Mouse (Mus musculus) kidney, postnatal 4 days (tissue): ENCODE data around the gene Morn4.
"Not testable (repeated sequence)": the region's sequence is repeated elsewhere in the genome, so short reads cannot be mapped to it uniquely, and the experiment has no call there.

Experiments used
- DNase-seq, 2 experiments: peaks; one replicate each; pipeline ENCODE4 v3.0.0; 2021; ENCODE audit warnings: mixed read lengths in 2 of 2

Gene Morn4

GRCm38 (mm10) chr19:42081613-42082012 lies 4.5 kb downstream of the Morn4 start:
- DNase-seq, result not testable (repeated sequence)

- peak in 1 of 2 experiments; percentile 29 for DNase-seq
Measured at GRCm38 (mm10) chr19:42080469-42080868, 5.7 kb downstream of the Morn4 start.

- DNase-seq, result no peak
Measured at GRCm38 (mm10) chr19:42079950-42080349, 6.2 kb downstream of the Morn4 start.

- no peak for DNase-seq
Measured at GRCm38 (mm10) chr19:42079006-42079405, 7.2 kb downstream of the Morn4 start.

GRCm38 (mm10) chr19:42078566-42078965 lies 7.6 kb downstream of the Morn4 start:
- DNase-seq, result no peak

GRCm38 (mm10) chr19:42075992-42076391 lies 10.2 kb downstream of the Morn4 start:
- no peak for DNase-seq

- DNase-seq, result no peak
Measured at GRCm38 (mm10) chr19:42075051-42075450, 11.1 kb downstream of the Morn4 start.

- DNase-seq, result peak; percentile 47 to 64
Measured at GRCm38 (mm10) chr19:42072802-42073201, 13.4 kb downstream of the Morn4 start.

GRCm38 (mm10) chr19:42071886-42072608 lies 14.1 kb downstream of the Morn4 start:
- peak in 1 of 2 experiments; percentile 22 for DNase-seq

GRCm38 (mm10) chr19:42071221-42071620 lies 14.9 kb downstream of the Morn4 start:
- DNase-seq, result no peak

GRCm38 (mm10) chr19:42069241-42069525 lies 17.0 kb downstream of the Morn4 start:
- DNase-seq, result peak in 1 of 2 experiments; percentile 63

- no peak for DNase-seq
Measured at GRCm38 (mm10) chr19:42068441-42069240, 17.5 kb downstream of the Morn4 start.

- peak in 1 of 2 experiments; percentile 40 for DNase-seq
Measured at GRCm38 (mm10) chr19:42061443-42061842, 24.7 kb downstream of the Morn4 start.

GRCm38 (mm10) chr19:42058426-42058825 lies 27.7 kb downstream of the Morn4 start:
- DNase-seq, result no peak

GRCm38 (mm10) chr19:42056719-42057409 lies 29.3 kb downstream of the Morn4 start:
- DNase-seq, result no peak

GRCm38 (mm10) chr19:42055881-42056280 lies 30.3 kb downstream of the Morn4 start:
- DNase-seq, result peak; percentile 70 to 74

GRCm38 (mm10) chr19:42054255-42054654 lies 31.9 kb downstream of the Morn4 start:
- DNase-seq, result peak; percentile 78 to 85

- DNase-seq, result no peak
Measured at GRCm38 (mm10) chr19:42051948-42052347, 34.2 kb downstream of the Morn4 start, which contains the start of gene 4933411K16Rik. Gene 4933411K16Rik (plus strand): TSS chr19:42052248.

- DNase-seq, result no peak
Measured at GRCm38 (mm10) chr19:42051351-42051750, 34.8 kb downstream of the Morn4 start.

GRCm38 (mm10) chr19:42050251-42050650 lies 35.9 kb downstream of the Morn4 start:
- DNase-seq, result no peak

GRCm38 (mm10) chr19:42045269-42046102 lies 40.7 kb downstream of the Morn4 start, which contains the start of gene Hoga1:
Gene Hoga1 (plus strand): TSS chr19:42045610.
- DNase-seq, result peak; percentile 90 to 95

- no peak for DNase-seq
Measured at GRCm38 (mm10) chr19:42043988-42044387, 42.2 kb downstream of the Morn4 start.
